Mouse (Mus musculus) urinary bladder, postnatal 25 days (tissue): ENCODE measurements around the gene Hamp2.

Experiments
- DNase-seq: peaks from one replicate; pipeline ENCODE4 v3.0.0; 2022; ENCODE audit warnings: low spot score

Hamp2 gene

GRCm38 (mm10) chr7:30891746-30892145 is 32.7 kb downstream of the Hamp2 start:
- DNase-seq: no peak

- DNase-seq: no peak
Measured at GRCm38 (mm10) chr7:30890681-30891080, 33.8 kb downstream of the Hamp2 start.

DNA sequence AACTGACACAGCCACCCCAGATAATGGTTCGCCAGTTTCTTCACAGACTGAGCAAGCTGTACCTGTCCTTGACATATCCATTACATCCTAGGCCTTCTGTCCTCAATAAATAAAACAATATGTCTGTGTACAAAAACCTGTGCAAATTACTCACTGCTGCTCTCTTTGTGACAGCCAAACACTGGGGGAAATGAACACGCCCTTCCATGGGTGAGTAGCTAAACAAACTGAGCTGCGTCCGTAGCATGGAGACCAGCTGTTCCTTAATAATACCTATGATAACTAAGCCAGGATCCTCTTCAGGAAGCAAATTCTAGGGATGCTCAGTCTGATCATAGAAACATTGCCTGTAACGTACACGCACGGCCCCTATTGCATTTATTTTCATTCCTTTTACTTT is 35.7 kb downstream of the Hamp2 start:
- no peak for DNase-seq

DNA sequence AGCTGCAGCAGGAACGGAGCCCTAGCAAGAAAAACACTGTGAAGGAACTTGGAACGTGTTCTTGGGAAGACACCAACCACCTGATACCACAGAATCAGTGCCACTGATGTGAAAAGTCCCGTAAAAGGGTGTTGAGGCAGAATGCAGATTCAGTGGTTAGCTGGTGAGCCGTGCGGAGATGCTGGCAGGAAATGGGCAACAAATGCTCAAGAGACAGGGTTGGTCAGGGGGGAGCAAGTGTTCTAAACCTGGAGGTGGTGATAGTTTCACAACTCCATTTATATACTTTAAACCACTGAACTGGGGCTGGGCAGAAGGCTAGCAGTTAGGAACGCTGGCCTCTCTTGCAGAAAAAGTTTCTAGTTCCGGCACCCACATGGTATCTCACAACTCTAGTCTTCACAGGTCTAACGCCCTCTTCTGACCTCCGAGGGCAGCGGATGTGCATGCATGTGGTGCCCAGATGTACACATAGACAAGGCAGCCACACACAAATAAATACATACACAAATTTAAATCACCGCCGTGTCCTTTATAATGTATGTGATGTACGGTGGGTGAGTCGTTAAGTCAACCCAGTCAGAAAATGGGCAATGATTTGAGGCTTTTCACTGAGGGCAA is 36.8 kb downstream of the Hamp2 start:
- DNase-seq: no peak

GRCm38 (mm10) chr7:30886852-30887251 is 37.6 kb downstream of the Hamp2 start:
- DNase-seq: no peak

GRCm38 (mm10) chr7:30884047-30884446 is 40.4 kb downstream of the Hamp2 start:
- DNase-seq: no peak

- DNase-seq: no peak
Measured at GRCm38 (mm10) chr7:30881367-30881766, 43.1 kb downstream of the Hamp2 start.

DNA sequence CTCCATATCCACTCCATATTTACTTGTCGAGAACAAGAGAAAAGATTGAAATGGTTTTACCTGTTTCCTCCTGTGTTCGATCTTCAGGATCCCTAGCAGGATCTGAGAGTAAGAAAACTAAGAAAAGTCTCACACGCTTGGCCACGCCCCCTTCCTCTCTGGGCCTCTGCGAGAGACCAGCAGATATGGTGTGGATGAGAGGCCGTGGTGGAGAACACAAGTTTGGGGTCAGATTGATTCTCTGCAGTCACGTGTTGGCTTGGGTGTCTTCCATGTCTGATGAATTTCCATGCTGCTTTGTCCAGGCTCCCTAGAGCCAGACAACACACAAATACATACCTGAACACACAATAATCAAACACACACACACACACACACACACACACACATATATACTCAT is 44.3 kb downstream of the Hamp2 start, which contains the start of gene Cd22:
TSS of gene Cd22 (minus strand) at position 167 of the 400 bp plus-strand sequence.
- no peak for DNase-seq

- no peak for DNase-seq
Measured at GRCm38 (mm10) chr7:30878950-30879349, 45.5 kb downstream of the Hamp2 start.

- peak; percentile 80 for DNase-seq
Measured at GRCm38 (mm10) chr7:30873083-30873482, 51.4 kb downstream of the Hamp2 start.
